Mouse (Mus musculus) lung, adult 2 months (tissue): ENCODE measurements at regions not wholly inside any gene's neighbourhood (a gene's known extent, or its start where the extent isn't known, plus 50 kb on each side); places are given as distances from the start of the nearest gene placed in this dataset.
A peak's percentile ranks its signal among the peaks of the same experiment; 100 is the strongest.

Experiments used
- DNase-seq: peaks from one replicate; pipeline ENCODE4 v3.0.0; 2022
- H3K4me1 ChIP-seq: fragments of 200-500 bp; 2 replicates; pipeline ENCODE4 v1.6.1; 2011; ENCODE audit warnings: low read length; ENCODE audit not compliant: control insufficient read depth, insufficient read depth
- H3K4me3 ChIP-seq: fragments of 200-500 bp; replicated peaks from 2 replicates; pipeline ENCODE3; 2011; ENCODE audit warnings: low read depth, mild to moderate bottlenecking, control low read depth, low read length; ENCODE audit errors: extremely low read depth
- CTCF ChIP-seq: fragments of 200-500 bp; IDR thresholded peaks from 2 replicates; pipeline ENCODE4 v1.5.1; 2011; ENCODE audit warnings: mild to moderate bottlenecking, low read length, control low read depth; ENCODE audit not compliant: insufficient read depth
- POLR2A ChIP-seq: fragments of 200-500 bp; IDR thresholded peaks from 2 replicates; pipeline ENCODE4 v1.6.1; 2011; ENCODE audit warnings: low read depth, mild to moderate bottlenecking, control low read depth, low read length, borderline replicate concordance; ENCODE audit errors: extremely low read depth
- WGBS: fragments of 180-500 bp; shearing (Covaris S2); methylation state at CpG from one replicate; pipeline ENCODE4 v1.1.7; 2018; 5-methylcytosine and 5-hydroxymethylcytosine counted together

DNA sequence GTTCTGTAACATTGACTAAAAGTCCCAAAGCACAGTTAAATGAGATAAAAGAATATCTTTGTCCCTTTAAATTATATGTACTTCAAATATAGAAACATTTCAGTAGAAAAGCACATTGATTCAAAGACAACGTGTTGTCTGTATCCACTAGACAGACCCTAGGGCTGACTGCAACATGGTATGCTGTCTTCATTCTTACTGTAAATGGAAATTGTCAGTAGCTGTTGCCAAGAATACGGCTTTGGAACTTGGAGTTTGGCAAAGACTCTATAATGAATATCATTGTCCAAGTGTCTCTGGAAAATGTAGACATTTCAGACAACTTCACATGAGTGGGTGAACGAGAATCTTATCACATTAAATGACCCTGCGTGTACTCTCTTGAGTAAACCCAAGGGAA lies 311.2 kb downstream of the Kcnj2 start:
- 55% methylated on average over 4 of the region's 4 CpGs for WGBS
- no peaks in the 10 kb centered on the region for H3K4me1 ChIP-seq
- DNase-seq: no peak
- TF ChIP-seq POLR2A (no peak), CTCF (no peak)
- no peak overlapping the region for H3K4me3 ChIP-seq

DNA sequence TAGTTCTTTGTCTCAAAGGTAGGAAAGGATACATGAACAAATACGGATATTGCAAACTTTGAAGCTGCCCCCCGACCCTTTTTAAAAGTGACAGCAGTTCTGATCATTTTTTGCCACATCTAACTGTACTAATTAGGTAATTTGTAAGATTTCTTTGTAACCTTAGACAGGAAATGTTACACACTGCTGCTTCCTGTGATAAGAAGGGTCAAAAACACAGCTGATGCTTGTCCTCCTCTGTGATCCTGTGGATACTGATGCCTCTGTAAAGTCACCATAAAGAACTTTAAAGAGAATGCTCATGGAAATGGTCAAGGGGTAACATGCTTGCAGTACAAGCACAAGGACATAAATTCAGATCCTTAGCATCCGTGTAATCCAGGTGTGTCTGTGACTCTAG lies 313.9 kb downstream of the Kcnj2 start:
- Histone ChIP-seq H3K4me1 (no peaks in the 10 kb centered on the region), H3K4me3 (no peak overlapping the region)
- DNase-seq: no peak
- WGBS: 69% methylated on average over 3 of the region's 3 CpGs
- no peak for TF ChIP-seq CTCF
- no peak for TF ChIP-seq POLR2A

DNA sequence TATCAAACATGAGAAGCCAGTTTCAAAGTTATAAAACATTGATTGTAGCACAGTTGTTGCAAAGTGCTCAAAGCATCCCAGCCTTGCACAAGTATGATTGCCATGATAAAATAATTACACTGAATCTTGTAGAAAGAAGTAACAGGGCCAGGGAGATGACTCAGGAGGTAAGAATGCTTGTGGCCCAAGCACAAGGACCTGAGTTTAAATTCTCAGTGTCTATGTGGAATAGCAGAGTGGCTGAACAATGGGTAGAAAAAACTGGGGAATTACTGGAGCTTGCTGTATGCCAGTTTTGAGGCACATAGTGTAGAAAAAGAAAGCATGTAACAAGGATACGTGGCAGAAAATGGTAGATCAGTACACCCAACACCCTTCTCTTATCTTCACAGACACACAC lies 332.7 kb downstream of the Kcnj2 start:
- no peaks in the 10 kb centered on the region for H3K4me1 ChIP-seq
- no peak for TF ChIP-seq POLR2A
- no peak for TF ChIP-seq CTCF
- H3K4me3 ChIP-seq: no peak overlapping the region
- 79% methylated on average over 1 of the region's 1 CpGs for WGBS
- DNase-seq: no peak

DNA sequence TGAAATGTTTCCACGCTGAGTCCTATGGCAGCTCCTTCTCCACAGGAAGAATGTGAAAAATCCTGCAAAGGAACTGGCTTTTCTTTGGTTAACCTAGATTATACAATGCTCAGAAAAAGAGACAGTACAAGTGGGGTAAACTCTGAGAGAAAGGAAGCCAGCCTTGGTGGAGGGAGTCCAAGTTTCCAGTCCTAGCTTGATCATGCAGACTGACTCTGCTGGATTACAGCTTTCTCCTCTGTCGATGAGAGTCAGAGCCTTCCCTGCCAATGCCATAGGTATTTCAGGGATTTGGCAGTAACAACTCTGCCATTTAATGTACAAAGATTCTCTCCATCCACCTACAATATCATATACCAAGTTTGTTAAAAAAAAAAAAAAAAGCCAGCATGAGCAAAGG lies 343.3 kb downstream of the Kcnj2 start:
- TF ChIP-seq POLR2A: no peak
- no peak for TF ChIP-seq CTCF
- 73% methylated on average over 2 of the region's 2 CpGs for WGBS
- H3K4me1 ChIP-seq: no peaks in the 10 kb centered on the region
- no peak overlapping the region for H3K4me3 ChIP-seq
- DNase-seq: no peak

DNA sequence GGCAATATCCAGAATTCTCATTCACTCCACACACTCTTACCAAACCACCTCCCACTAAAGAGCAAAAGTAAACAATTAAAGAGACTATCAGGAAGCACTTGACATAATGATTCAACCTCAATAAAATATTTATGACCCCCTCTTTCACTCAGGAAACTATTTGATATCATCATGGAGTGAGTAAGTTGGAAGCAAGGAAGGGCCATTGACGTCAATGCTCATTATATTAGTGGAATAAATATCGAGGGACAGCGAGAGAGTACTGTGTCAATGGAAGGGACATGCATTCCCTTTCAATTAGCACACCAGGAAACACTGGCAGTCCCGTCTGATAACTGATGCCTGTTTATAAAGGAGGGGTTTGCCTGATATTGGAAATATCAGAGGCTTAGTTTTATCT lies 358.9 kb downstream of the Kcnj2 start:
- WGBS: 25% methylated on average over 4 of the region's 4 CpGs
- Histone ChIP-seq H3K4me1 (0 out of 2 replicates have a peak, but pooled peaks cover 2% of the 10 kb centered on the region), H3K4me3 (no peak overlapping the region)
- no peak for DNase-seq
- no peak for TF ChIP-seq POLR2A
- TF ChIP-seq CTCF: no peak

DNA sequence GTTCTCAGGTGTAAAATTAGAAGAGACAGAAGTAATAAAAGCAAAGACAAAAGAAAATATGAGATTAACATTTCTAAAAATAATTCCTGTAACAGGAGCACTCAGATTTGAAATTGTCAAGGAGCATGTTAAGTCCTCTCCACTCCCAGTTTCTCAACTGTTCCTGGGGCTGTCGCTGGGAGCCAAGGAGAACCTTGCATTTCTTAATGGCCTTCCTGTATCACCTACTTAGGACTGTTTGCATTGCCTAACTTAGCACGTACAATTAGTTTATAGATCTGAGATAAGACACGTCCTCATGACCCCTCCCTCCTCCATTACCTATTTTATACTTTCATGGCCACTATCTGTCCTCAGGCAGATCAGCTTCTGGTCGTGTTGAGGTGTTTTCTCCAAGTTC lies 360.8 kb downstream of the Kcnj2 start:
- H3K4me1 ChIP-seq: 0 out of 2 replicates have a peak, but pooled peaks cover 2% of the 10 kb centered on the region
- TF ChIP-seq CTCF: no peak
- no peak overlapping the region for H3K4me3 ChIP-seq
- 33% methylated on average over 4 of the region's 4 CpGs for WGBS
- DNase-seq: no peak

DNA sequence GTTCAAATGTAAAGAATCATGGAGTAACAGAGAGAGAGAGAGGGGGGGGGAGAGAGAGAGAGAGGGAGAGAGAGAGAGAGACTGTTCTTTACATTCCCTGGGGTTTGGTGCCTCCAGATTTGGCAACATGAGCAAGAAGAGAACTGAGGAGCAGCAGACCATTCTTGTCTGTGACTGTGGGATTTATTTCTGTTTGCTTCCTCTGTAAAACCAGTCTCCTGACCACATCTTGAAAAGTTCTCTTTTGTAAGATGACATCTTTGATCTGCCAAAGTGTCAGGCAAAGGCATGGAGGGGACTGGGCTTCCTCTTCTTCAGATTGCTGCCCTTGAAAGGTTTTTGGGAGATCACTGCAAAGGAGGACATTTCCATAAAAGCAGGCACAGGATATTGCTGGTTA lies 376.3 kb downstream of the Kcnj2 start:
- TF ChIP-seq CTCF: no peak
- no peak for TF ChIP-seq POLR2A
- Histone ChIP-seq H3K4me3 (no peak overlapping the region), H3K4me1 (no peaks in the 10 kb centered on the region)
- no peak for DNase-seq

DNA sequence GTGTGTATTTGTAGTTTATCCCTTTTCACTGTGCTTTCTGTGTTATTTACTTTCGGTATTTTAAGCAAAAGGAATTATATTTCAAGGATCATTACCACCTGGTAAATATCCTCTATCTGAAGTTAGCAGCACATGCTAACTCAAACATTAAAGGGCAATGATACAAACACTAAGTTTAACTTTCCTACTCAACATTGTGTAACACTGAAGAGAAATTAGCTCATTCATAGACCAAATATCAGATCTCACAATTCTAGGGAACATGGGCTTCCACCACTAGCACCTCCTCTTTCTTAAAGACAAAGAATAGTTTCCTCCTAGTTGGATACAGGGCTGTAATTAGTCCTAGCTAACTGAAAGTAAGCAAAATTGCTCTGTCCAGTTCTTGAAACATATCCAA lies 377.4 kb downstream of the Kcnj2 start:
- WGBS: 71% methylated on average over 1 of the region's 1 CpGs
- no peak for DNase-seq
- Histone ChIP-seq H3K4me1 (no peaks in the 10 kb centered on the region), H3K4me3 (no peak overlapping the region)
- TF ChIP-seq POLR2A (no peak), CTCF (no peak)

DNA sequence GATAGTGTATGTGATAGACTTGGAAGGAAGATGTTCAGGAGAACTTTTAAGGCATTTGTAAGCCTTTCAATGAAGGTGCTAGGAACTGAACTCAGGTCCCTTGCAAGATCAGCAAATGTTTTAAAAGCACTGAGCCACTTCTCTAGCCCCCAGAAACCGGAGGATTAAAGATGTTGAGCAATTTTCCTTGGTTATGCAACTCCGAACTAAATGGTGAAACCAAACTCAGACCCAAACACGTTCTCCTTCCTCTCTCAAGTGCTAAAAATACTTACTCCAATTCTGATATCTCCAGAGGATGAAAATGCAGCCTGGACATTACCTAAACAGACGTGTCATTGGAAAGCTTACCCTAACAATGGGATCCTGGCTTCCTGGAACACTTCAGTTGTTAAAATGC lies 378.8 kb downstream of the Kcnj2 start:
- WGBS: 43% methylated on average over 4 of the region's 4 CpGs

DNA sequence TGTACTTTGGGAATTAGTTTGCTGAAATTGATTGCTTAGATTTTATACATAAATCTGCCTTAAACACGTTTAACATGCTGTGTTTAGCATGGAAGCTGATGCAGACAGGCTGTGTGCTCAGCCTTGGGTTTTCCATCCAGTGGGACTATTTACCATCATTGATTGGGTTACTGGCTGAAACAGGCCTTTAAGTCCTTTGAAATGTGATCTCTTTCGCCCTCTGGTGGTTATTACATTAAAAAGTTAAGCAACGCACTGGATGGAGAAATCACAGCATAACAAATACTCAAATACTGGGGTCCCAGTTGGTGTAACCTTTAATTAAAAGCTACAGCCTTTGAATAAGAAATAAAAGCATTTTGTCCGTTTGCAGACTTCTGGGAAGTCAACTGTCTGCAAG lies 379.8 kb downstream of the Kcnj2 start:
- 7% methylated on average over 4 of the region's 4 CpGs for WGBS
- no peak for DNase-seq
- Histone ChIP-seq H3K4me3 (no peak overlapping the region), H3K4me1 (no peaks in the 10 kb centered on the region; the same call in 1 of the 2 replicates)
- TF ChIP-seq POLR2A (no peak), CTCF (peak; percentile 26; the same call in 1 of the 2 replicates)

More for the DNA sequence above, 378.8 kb downstream of the Kcnj2 start:
- no peak for DNase-seq
- TF ChIP-seq POLR2A (no peak), CTCF (no peak)
- Histone ChIP-seq H3K4me1 (no peaks in the 10 kb centered on the region), H3K4me3 (no peak overlapping the region)

DNA sequence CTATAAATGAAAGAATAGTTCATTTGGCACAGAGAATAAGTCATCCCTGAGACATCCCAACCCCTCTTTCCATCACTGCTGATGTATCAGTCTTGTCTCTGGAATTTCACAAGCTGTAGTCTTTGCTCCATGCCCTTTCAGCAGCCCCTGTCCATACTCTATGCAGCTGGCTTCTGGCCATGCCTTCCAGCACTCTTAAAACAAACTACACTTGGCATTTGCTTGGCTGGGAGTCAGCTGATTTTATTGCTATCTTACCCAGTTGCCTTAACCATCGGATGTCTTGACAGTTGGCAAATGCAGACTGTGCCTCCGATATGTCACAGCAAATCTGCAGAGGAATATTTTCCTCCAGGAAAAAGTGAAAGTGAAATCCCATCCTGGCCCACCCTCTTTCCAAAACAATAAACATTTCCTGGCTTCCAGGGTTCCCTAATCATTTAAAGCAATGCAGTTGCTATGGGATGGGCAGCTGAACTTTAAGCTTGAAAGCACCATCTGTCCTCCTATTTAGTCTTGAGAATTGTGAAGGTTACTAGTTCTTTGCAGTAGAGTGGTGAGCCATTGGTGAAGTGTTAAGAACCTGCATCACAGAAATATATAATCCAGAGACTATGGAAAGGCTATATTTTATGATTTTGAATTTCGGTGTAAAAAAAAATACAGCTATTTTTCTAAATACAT lies 385.0 kb downstream of the Kcnj2 start:
- H3K4me1 ChIP-seq: no peaks in the 10 kb centered on the region; the same call in 1 of the 2 replicates
- no peak for TF ChIP-seq POLR2A
- TF ChIP-seq CTCF: no peak
- no peak for DNase-seq
- no peak overlapping the region for H3K4me3 ChIP-seq
- WGBS: 54% methylated on average over 3 of the region's 3 CpGs
